Mouse (Mus musculus) layer of hippocampus, postnatal 36 days (tissue): ENCODE results near the gene Oprd1. TPM values are rescaled to one million over a fixed set of nuclear protein-coding genes. Genes with fewer than 3 reads are reported as not detected.

Source experiments
- DNase-seq, 2 experiments: peaks; one replicate each; pipeline ENCODE4 v3.0.0; 2022
- total RNA-seq, 2 experiments: library from RNA; stranded (reverse); gene quantifications; 2 replicates each; pipeline ENCODE4 v1.2.3; 2021

The Oprd1 gene
- total RNA-seq, result 10 to 100 TPM; 10.7 to 11.3 TPM

DNA sequence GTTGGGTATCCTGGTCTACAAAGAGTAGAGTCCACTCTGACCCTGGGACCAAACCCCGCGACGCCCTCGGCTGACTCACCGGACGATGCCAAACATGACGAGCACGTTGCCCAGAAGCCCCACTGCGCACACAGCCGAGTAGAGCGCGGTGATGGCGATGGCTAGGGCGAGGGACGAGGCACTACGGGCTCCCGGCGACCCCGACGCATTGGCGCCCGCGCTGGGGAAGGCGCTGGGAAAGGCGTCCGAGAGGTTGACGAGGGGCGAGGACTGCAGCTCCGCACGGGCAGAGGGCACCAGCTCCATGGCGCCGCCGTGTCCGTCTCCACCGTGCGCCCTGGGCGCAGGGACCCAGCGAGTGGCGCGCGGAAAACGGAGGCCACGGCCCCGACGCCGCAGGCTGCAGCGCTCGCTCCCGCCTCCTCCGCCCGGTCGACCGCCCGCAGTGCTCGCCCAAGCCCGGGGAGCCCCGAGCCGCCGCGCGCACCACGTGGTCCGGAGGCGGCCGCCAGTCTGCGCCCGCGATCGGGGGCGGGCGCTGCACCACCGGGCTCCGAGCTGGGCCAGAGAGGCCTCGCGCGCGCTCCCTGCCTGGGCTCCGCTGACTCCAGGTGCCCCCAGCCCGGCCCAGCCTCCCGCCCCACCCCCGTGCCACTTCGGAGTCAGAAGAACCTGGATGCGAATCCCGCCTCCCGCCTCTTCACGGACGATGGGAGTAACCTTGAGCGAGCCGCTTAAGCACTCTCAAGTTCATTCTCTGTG lies at the start of gene Oprd1:
Gene Oprd1 (minus strand): TSS at position 407 of the 762 bp plus-strand sequence.
- no peak for DNase-seq

DNA sequence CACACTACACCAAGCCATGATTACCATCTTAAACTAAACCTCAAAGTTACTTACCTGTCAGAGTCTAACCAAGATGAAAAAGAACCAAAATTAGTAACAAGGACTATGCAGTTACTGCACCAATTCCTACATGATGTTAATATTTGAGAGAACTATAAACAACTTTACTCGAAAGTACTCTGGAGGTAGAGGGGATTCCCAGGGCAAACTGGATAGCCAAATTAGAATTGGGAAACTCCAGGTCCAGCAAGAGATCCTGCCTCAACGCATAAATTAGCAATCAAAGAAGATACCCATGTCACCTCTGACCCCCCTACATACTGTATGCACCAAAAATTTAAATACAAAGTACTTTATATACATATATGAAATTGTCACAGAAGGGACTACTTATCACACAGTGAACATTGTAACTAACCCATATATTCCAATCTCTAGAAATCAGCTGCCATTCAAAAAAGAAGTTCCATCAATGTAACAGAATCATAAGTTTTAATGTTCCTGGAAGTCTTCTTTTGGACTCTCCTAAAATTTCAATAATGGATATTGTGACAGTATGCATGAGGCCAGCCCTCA lies 43.6 kb upstream of the Oprd1 start:
- DNase-seq, result no peak

DNA sequence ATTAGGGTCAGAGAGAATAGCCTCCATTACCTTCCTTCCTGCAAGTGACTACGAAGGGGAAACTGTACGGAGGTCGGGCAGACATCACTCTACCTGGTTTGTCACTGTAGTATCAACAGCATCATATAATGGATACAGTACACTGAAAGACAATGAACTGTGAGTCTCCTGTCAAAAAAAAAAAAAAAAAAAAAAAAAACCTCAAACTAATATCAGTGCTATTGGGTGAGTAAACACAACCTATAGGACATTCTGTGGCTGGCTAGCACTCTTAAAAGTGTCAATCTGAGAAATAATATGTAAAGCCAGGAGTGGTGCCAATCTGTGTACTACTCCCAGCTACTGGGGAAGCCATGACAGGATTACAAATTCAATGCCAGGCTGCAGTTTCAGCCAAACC lies 38.9 kb upstream of the Oprd1 start:
- no peak for DNase-seq

DNA sequence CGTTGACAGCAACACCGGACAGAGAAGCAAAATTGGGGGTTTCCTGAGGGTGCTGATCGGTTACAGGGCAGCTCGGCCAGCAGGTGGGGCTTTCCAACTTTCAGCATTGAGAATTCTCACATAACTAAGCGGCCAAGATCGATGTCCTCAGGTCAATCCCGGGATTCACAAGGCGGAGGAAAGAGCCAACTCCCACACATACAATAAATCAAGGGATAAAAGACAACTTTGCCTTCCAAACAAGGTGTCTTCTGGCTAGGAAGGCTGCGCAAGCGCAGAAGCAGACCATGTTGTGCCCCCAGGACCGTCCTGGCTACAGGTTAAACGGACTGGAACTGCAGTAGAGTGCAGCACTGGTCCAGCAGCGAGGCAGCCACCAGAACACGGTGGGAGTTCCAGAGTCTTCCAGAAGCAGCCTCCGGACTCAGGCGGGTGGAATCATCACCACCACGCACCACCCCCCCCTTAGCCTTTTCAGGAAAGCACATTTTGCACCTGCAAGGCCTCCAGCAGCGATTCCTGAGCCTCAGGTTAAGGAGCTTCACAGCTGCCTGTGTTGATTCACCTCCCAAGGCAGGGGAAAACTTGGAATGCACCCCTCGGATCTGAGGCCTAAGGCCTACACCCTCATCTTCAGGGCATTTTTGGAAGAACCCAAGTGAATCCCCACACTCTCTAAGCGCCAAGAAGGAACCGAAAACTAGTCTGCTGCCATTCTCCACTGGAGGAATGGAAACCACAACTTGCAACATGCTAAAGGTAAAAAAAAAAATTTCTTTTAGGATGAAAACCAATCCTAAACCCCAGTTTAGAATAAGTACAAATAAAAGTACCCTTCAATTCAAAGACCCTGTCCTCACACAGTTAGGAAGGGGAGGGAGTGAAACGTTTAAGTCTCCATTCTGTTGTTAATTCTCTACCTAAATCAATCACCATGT lies 37.7 kb upstream of the Oprd1 start:
- no peak for DNase-seq

DNA sequence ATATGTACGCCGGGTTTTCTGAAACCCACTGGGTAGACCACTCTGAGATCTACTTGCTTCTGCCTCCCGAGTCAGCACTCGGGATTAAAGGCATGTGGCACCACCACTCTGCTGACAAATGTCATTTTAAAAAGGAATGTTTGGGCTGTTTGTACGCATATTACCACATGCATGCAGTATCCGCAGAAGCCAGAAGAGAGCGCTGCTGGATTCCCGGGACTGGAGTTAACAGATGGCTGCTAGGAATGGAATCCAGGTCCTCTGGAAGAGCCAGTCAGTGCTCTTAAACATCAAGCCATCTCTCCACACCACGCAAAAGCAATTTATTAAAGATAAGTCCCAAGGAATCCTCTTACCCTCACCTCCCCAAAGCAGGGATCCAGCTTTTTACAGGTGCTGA lies 36.4 kb upstream of the Oprd1 start:
- DNase-seq, result no peak

DNA sequence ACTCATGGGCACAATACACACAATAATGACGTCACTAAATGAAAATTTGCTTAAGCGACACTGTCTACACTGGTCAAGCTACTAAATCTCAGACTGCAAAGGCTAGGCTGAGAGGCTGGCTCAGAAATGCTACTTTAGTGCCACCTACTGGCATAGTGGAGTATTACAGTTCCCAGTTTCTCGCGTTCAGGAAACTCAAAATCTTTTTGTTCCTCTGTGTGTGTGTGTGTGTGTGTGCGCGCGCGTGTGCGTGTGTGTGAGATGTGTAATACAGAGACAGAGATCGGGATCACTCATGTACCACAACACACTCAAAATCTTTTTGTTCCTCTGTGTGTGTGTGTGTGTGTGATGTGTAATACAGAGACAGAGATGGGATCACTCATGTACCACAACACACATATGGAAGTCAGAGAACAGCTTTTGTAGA lies 34.4 kb upstream of the Oprd1 start:
- DNase-seq, result peak in 1 of 2 experiments; percentile 59

DNA sequence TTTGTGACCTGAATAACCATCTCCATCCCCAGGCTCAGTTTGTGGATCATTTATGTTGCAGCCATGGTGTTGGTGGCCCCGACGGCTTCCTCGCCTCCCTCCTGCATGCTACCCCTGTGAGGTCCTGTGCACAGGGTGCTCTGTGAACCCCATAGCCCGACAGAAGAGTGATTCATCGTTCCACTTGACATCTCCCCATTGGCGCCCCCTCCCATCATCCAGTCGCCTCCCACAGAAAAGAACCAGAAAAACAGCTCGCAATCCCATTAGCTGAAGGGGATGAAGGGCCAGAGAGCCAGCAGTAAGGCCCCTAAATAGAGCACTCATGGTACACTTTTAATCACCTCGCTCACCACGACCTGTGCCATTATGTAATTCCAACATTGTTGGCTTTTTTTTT lies 32.2 kb upstream of the Oprd1 start:
- no peak for DNase-seq

DNA sequence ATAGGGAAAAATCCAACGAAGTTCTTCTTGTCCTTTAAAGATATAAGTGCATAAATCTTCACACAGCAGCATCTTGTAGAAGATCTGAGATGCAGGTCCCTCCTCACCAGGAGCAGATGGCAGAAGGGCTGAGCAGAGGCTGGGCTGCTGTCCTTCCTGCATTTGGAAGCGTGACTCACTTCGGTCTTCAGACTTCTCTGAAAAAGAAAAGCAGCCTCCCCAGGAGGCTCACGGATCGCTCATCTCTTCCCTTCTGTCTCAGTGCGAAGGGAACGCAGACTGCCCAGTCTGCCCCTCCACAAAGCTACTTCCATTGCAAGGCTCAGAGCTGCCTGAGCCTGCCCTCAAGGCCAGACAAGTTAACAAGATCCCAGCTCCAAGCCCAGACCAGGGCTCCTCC lies 26.6 kb upstream of the Oprd1 start:
- peak in 1 of 2 experiments; percentile 44 for DNase-seq

DNA sequence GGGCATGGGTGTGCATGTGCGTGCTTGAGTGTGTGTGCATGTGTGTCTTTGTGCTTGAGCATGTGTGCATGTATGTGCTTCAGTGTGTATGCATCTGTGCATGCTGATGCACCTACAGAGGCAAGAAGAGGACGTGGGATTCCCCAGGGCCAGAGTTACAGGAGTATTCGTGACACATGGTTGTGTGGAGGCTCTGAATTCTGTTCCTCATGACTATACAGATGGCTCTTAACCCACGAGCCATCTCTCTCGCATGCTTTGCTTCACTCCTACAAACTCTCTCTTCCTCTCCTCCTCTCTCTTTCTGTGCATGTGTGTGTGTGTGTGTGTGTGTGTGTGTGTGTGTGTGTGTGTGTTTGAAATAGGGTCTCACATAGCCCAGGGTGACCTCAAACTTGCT lies 25.5 kb upstream of the Oprd1 start:
- no peak for DNase-seq

DNA sequence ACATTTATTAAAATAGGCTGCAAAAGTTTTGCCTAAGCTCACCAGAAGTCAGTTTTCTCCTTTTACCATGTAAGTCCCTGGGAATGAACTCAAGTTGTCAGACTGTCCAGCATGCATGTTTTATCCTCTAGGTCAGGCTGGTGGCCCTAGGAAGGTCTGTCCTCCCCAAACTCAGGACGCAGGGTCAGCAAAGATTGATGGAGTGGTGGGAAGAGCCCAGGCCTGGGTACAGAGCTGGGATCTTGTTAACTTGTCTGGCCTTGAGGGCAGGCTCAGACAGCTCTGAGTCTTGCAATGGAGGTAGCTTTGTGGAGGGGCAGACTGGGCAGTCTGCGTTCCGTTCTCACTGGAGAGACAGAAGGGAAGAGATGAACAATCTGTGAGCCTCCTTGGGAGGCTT lies 25.0 kb upstream of the Oprd1 start:
- no peak for DNase-seq

DNA sequence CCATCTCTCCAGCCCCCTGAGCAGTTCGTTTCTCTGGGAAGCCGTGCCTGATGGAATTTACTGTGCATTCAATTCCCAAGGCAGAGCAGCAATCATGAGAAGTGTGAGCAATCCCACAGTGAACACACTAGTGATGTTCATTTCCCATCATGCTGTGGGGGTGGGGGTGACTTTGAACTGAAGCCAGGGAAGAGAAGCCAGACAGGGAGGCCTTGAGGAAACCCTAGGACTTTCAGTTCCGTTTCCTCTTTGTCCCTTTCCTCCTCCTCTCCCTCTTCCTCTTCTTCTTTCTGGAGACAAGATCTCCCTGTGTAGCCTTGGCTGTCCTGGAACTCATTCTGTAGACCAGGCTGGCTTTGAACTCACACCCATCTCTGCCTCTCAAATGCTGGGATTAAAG lies 23.1 kb upstream of the Oprd1 start:
- no peak for DNase-seq

DNA sequence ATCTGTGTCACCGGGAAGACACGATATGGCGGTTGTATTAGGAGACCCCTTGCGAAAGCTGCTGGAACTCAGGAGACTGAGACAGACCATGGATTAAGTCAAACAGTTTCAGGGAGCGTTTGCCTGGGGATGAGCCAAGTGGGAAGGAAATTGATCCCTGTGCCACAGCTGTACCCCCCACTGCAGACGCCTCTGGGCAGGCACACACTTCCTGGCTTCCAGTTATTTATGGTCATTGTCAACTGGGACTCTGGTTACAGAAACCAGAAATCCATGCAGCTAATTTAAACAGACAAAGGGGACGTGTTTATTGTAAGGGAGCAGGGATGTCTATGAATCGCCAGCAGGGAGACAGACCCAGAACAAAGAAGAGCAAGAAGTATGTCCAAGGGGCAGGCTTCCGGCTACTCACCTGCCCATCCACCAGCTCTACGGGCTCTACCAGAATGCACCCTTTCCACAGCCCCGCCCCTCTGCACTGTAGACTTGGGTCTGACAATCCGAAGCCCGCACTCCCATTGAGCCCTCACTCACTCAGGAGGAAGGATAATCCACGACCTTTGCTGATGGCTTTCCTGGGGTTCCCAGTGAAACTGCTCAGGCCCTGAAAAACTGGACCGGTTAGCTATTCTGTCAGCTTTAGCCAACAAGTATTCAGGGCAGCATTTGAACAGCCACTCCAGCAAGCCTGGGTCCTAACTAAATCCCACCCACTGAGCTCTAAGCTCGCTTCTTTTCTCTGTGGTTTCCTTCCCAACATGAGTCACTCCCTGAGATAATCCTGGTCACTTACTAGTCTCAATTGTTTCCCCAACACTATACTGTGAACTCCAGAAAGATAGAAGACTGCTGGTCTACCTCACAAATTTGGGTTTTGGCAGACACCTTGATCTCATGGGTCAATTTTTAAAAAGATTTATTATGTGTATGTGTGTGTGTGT lies 22.3 kb upstream of the Oprd1 start:
- no peak for DNase-seq

DNA sequence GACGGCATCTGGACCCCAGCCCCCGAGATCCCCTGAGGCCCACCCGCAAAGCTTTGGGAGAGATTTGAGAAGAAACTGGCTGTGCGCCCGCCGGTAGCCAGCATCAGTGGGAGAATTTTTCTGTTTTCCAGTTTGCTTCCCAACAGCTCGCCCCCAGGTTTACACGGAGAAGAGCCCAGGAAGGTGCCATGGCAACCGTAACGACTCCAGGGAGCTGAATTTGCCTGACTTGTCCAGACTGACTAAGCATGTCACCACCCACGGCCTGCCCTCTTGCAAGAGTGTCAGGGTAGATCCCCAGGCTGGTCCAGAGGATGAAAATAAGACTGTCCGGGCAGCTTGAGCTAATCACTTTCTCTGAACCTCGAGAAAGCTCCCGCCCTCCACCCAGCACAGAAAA lies 21.4 kb upstream of the Oprd1 start:
- DNase-seq, result no peak

DNA sequence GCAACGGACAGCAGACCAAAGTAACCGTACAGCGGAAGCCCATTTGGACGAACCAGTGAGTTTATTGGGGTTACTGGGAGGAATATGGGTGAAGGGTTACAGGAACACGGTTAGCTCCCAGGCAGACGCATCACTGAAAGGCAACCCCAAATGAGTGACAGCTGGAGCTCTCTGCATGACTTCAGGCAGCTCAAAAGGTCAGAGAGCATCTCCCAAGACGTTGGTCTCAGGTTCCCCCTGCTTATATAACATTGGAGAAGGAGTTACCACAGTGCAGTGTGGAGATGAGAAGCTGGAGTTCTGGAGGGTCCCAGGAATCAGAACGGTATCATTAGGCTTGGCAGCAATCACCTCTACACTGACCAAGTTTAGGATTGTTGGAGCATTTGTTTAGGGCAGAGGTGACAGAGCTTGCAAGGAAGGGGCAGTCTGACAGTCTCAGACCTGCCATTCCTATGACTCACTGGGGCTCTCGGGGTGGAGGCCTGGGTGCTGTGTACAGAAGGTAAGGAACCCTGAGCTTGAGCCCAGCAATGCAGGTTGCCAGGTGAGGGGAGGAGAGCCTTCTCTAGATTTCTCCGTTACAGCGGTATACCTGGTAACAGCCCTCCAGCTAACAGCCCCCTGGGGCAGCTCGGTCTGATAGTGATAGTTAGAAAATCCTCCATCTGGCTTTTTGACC lies 12.8 kb upstream of the Oprd1 start:
- no peak for DNase-seq

DNA sequence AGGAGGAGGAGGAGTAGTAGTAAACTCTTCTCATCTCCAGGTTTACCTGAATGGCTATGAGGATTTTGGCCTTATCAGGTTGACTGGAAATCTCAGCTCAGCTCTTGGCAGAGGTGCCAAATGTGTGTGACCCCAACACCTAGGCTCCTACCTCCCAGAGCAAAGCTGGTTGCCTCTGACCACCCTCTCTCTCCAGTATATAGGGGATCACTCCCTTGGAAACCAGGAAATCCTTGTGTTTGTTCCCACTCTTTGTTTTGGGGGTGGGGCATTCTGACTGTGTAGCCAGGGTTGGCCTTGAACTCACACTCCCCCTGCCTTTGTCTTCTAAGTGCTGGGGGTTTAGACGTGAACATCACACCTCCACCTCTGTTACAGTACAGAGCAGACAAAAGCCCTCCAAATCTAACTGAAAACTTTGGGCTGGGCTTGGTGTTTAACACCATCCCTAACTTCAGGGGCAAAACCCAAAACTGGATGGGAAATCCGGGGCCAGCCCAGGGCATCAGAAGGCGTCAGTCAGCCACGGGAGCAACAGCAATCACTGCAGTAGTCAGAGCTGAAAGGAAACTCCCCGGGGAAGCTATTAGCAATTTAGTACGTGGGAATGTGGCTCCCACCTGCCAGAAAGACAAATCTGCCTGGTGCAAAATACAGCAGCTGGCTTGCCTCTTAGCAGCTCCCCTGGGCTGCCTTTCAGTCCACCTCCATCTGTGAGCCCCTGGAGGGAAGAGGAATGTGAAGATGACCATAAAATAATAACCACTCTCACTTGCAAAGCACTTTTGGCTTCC lies 10.8 kb upstream of the Oprd1 start:
- no peak for DNase-seq

DNA sequence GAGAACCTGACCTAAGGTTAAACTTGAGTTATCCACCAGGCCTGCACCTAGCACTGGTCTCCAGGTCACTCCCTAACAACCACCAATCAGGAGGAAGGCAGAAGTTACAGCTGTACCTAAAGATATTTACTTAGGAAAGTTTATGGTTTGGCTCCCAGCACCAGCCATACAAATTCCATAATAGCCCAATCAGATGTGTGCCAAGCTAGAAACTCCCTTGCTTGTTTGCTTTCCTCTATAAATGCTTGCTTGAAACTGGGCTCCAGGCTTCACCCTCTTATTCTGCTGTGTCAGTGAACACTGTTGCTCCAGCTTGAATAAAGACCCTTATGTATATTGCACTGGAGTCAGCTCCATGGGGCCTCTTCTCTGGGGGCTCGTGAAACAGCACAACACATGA lies 7.4 kb upstream of the Oprd1 start:
- DNase-seq, result no peak

DNA sequence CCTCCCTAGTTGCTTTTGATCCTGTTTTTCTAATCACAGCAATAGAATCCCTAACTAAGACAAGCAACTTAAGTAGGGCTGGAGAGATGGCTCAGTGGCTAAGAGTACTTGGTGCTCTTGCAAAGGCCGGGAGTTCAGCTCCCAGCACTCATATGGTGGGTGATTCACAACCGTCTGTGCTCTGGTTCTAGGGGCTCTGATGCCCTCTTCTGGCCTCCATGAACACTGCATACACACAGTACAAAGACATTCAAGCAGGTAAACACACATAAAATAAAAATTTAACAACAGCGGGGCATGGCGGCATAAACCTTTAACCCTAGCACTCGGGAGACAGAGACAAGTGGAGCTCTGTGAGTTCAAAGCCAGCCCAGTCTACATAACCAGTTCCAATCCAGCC lies 1.9 kb upstream of the Oprd1 start:
- DNase-seq, result no peak

DNA sequence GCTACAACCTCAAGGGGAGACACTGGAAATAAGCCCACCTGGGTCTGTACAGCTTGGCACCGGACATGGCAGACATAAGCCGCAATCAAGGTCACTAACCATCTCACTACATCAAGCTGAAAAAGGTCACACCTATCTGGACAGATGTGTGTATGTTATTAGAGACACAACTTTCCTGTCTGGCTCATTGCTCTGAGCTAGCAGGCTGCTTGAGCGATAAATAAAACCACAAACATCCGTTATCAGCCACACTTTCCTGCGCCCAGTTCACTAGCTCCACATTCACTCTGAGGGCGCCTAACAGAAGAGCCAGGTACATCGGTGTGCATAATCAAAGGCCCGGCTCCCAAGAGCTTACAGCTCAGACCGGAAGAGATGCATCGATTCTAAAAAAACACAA lies 806 bp upstream of the Oprd1 start:
- DNase-seq, result no peak

DNA sequence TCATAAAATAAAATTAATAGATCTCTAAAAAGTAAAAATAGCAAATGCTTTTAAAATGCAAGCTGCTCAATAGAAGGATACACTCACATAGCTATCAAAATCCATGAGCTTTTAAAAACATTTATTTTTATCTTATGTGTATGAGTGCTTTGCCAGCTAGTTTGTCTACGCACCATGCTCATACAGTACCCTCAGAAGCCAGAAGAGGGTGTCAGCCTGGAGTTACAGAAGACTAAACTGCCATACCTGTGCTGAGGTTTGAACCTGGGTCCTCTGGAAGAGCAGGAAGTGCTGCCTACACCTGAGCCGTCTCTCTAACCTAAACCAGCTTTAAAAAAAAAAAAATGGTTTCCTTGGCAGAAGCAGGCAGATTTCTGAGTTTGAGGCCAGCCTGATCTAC lies 5.6 kb downstream of the Oprd1 start:
- DNase-seq, result no peak

DNA sequence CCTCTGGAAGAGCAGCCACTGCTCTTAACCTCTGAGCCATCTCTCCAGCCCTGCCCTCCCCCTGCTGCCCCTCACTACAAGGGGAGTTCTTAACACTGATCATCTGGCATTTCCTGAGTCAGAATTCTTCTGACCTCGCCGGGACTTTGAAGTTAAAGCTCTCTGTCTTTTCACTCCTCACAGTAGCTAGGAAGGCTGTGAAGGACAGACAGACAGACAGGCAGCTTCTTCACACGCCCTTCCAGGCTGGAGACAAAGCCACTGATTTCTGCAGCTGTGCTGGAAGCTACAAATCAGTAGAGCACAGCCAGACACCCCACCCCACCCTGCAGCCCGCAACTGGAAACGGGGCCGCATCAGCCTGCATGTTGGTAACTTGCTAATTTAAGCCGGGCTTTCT lies 7.3 kb downstream of the Oprd1 start:
- DNase-seq, result no peak

DNA sequence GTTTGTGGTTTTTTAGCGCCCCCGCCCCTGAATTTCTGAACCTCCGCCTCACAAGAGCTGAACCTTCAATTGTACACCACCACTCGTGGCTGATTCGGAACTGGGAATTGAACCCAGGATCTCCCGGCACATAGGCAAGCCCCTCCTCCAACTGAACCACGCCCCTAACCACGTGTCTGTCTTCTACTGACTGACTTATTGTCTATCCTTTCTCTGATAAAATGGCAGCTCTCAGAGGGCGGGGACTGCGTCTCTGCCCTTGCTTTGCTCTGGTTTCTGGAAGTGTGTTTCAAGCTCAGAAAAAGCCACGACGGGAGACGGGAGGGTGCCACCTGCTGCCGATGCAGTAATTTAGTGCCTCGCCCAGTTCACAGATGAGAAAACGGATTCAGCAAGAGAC lies 10.4 kb downstream of the Oprd1 start:
- DNase-seq, result no peak
